Mouse (Mus musculus) lung, adult 18-20 months (tissue): ENCODE measurements around the gene Ccnl1.

Experiments used
- DNase-seq, 2 experiments: peaks; one replicate each; pipeline ENCODE4 v3.0.0; 2022; ENCODE audit warnings: mixed read lengths in 2 of 2

Gene Ccnl1

DNA sequence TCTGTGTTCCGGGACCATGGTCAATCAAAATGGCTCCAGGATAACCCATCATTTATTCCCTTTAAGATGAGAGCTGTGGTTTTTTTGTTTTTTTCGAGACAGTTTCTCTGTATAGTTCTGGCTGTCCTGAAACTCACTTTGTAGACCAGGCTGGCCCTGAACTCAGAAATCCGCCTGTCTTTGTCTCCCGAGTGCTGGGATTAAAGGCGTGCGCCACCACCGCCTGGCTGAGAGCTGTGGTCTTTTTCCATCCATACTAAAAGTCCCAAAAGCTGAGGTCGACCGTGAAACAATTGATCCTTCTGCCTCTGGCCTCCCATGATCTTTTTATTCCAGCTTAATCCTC, 764 bp upstream of the Ccnl1 start:
- DNase-seq, result peak in 1 of 2 experiments; percentile 14

DNA sequence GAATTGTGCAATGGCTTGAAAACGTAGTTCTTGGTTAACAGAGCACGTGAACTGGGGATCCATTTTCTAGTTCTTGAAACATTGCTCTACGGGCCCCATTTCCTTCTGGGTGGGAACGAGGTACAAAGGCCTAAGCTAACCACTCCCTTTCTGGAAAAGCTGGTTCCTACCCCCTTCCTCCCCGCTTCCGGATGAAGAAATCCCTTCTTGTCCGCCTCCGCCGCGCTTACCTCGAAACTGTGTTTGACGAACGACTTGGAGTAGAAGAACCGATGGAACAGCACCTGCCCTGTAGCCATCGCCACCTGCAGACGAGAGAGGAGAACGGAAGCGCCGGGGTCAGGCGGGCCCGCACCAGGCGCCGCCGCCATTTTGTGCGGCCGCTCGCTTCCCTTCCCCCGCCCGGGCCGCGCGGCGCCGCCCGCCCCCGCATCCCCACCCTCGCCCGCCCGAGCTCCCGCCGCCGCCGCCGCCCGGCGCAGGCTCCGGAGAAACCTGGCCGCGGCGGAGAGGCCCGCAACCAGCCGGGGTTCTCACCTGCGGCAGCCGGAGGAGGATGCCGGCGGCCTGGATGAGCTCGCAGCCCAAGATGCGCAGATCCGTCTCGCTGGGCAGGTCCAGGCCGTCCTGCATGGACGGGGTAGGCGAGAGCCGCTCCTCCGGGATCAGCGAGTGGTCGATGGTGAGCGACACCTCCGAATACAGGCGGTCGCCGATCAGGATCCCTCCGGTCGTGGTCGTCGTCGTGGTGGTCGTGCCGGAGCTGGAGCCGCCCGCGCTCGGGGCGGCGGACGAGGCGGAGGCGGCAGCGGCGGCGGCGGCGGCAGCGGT, 563 bp downstream of the Ccnl1 start:
- peak; percentile 74 to 79 for DNase-seq

DNA sequence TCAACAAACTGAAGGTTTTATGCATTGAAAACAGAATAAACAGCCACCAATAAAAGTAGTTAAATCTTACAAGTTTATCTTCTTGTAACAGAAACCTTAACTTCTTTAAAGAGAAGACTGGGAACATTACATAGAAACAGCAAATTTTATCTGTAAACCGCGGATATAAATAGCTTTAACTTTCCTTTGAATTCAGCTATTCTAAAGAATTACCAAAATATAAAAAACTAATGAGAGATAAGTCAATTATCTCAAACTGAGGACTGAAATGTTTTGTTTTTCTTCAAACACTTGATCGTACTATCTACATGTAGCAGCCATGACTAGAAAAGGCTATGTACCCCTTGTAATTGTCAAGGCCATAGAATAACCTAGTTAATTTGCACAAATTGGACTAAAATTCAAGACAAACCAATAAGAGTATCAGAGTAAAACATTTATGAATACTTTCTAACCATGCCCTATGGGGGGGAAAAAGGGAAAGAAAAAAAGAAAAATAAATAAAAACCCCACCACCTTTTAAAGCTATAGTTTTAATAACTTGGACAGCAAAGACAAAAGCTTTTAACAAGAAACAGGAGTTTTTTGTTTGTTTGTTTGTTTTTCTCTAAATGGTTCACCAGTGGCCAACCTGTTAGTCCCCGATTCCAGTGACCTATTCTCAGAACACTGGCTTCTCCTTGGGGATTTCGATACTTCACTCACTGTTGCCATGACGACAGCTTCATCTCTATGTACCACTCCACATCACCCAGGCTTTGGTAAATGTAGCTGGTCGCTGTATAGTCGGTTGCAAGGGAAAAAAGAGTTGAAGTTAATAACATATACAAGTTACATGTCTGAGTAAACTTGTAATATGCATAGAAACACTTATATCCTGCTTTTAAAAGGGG, 3.3 kb downstream of the Ccnl1 start:
- no peak for DNase-seq

DNA sequence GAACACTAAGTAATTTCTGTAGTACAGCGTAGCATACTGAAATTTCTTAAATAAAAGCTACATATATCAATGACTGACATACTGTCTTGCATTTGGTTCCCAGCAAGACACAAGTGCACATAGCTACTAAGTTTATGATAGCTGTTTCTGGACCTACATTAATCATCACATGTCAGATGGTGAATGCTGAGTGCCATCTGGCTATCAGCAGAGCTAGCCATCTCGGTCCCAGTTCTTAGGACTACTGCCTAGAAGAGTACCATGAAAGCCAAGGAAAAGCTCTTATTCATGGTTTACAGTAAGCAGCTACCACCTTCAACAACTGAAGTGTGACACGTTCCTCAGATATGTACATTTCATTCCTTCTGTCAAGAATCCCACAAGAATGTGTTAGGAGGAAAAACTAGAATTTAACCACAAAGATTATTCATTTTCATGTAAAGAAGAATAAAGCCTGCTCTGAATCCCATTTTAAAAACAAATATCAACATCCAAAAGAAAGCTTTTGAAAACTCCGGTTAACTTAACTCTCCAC, 7.2 kb downstream of the Ccnl1 start:
- DNase-seq, result no peak

DNA sequence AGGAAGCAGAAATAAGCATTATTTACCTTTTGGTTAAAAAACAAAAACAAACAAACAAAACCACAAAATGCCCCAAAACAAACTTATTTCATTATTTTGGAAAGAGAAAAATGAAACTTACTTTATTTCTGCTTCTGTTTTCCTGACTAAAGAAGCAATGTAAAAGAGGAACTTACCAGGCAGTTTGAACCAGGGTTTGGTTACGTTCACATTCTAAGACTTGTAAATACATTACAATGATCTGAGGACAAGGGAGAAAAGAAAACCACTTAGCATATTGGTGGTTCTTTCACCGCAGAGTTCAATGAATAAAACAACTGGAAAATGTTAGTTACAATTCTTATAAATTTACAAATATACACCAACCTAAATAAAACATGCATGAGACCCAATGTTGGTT, 7.7 kb downstream of the Ccnl1 start:
- no peak for DNase-seq

DNA sequence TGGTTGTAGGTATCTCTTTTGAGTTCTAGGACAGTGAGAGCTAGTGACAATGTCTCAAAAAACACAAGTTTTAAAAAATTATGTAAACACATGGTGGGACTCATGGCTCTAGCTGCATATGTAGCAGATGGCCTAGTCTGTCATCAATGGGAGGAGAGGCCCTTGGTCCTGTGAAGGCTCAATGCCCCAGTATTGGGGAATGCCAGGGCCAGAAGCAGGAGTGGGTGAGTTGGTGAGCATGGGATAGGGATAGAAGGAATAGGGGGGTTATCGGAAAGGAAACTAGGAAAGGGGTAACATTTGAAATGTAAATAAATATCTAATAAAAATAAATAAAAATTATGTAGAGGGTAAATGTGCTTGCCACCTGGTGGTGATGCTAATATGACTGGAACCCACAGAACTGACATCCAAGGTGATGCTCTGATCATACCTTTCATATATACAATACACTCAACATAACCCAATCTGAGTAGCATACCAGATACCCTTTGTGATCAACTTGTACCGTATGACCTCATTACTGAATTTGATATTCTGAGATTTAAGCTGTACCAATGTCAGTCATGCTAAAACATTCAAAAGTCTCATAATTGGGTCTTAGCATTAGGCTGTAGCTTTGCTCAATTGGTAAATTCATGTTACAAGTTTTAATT, 12.6 kb downstream of the Ccnl1 start:
- DNase-seq, result no peak

DNA sequence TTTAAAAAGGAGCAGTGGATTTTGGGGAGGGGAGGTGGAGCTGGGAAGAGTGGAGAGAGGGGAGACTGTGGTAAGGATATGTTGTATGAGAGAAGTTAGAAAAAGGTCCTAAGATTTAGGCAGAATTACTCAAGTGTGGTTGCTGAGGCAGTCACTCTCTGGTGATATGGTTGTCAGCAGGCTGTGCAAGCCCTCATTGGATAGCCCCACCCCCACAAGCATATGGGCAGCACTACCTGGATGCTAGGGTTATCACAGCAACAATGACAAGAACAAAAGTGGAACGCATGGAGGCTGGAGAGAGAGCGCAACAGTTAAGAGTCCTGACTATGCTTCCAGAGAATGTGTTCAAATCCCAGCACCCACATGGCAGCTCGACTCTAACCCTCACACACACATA, 13.3 kb downstream of the Ccnl1 start:
- DNase-seq, result no peak

DNA sequence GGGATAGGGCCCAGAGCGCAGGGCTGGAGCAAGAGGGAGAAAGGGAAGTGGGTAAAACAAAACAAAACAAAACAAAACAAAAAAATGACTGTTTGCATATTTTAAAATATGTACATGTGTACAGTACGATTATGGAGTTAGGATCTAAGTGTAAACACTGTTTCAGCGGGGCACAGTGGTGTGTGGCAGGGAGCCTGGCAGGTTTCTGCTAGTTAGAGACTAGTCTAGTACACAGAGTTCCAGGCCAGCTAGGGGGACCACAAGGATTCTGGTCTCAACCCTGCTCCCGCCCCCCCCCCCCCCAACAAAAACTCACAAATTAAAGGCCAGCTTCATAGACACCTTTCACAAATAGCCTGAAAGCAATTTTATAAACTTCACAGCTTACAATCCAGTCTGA, 14.6 kb downstream of the Ccnl1 start:
- DNase-seq, result no peak

DNA sequence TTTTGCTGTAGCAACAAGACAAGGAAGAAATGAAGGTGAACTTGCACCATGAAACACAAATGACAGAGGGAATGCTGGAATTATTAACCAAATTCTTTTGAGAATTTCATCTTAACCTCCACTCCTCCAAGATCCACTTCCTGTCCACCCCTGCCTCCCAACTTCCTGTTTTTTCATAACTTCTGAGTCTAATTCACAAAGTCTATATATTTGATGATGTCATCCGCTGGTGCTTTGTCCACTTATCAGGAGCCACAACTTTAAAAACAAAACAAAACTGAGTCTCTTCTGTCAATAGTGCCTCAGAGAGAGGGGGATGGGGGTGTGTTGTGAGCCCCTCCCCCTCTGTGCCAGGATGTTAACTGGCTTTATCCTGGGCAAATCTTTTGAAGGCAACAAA, 17.0 kb downstream of the Ccnl1 start:
- no peak for DNase-seq

DNA sequence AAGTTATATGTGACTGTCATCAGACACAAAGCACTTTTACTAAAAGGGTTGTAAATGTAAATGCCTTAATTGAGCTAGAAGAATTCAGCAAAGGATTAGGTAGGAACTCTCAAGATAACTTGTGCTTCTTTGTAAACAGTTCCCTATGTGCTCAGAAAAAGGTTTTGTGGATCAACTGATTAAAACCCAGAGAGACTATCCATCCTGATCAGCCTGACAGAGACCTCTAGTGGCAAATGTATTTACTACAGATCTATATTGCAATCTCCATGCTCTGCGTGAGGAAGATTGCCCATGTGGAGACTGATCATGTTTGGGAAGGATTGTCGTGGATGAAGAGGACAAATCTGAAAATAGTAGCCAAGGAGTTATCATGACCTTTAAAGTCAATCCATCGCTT, 19.8 kb downstream of the Ccnl1 start:
- no peak for DNase-seq

DNA sequence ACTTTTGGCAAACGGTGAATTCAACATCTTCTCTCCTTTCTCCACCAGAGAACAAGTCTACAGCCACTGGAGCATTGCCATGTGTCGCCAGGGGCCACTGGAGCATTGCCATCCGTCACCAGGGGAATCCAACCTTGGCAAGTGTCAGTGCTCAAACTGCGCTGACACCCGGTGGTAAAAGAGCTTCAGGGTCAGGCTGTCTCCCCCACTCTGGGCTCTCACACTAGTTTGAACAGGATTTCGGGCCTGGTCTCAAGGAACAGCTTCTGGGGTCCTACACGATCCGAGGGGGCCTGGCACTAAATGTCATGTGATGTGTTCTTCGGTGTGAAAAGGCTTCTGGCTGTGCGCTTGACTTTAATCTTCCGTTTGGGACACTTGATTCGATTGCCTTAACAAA, 21.7 kb downstream of the Ccnl1 start:
- no peak for DNase-seq

DNA sequence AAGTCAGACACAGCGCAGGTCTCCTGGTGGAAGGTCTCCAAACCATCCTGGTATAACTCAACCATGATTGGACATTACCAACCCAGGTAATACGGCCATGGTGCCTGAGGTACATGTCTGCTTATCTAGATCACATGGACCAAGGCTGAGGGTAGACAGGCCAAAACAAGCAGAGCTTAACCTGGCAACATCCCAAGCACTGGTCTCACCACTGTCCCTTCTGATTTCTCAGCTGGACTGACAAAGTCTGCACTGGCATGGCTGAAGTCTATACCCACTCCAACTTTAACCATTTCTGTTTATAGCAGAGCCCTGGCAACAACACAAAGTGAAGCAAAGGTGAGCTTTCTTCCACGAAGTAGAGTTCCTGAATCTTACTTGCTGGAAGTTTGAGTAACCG, 22.9 kb downstream of the Ccnl1 start:
- no peak for DNase-seq

DNA sequence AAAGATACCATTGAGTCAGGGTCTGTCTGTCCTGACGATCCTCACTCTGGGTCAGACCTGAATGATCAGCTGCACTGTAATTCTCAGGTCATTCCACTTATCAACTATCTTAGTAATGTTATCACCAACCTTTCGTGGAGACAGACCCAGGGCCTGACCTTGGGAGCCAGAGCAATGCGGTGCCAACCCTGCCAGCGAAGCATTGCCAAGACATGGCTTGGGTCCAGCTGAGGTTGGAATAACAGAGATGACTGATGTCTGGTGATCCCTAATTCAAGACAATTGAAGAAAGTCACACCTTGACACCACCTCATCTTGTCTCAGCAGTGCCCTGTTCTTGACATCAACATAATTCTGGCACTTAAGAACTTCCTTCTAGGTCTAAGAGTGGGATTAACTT, 24.3 kb downstream of the Ccnl1 start:
- no peak for DNase-seq

DNA sequence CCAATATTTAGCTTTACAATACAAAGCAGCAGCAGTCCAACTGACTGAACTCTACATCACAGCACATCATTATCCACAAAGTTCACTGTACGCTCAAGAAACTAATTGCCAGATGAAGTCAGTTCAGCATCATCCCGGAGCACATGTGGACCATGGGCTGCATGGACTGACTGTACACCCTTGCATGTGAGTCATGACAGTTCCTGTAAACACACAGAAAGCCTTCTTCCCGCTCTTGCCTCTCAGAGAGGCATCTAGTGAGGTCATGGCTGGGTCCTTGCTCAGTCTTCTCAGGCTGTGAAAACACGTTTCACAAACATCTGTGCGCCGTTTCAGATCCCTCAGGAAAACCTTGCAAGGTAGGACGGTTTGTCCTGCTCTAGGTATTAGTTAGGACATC, 26.5 kb downstream of the Ccnl1 start:
- no peak for DNase-seq

DNA sequence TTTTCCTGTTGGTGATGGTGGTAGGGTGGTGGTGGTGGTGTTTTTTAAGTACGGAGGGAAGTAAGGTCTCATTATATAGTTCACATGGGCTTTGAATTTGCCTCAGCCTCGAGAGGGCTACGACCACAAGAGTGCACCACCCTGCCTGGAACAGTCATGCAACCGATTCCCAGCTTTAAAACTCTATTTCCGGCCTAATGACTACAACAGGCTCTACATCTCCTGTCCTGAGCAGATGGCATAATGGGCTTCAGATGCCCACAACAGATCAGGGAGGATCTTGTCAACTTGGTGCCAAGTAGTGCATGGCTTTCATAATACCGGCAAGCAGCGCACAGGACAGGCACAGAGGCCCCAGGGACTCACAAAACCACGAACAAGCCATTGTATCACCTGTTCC, 27.4 kb downstream of the Ccnl1 start:
- DNase-seq, result no peak

DNA sequence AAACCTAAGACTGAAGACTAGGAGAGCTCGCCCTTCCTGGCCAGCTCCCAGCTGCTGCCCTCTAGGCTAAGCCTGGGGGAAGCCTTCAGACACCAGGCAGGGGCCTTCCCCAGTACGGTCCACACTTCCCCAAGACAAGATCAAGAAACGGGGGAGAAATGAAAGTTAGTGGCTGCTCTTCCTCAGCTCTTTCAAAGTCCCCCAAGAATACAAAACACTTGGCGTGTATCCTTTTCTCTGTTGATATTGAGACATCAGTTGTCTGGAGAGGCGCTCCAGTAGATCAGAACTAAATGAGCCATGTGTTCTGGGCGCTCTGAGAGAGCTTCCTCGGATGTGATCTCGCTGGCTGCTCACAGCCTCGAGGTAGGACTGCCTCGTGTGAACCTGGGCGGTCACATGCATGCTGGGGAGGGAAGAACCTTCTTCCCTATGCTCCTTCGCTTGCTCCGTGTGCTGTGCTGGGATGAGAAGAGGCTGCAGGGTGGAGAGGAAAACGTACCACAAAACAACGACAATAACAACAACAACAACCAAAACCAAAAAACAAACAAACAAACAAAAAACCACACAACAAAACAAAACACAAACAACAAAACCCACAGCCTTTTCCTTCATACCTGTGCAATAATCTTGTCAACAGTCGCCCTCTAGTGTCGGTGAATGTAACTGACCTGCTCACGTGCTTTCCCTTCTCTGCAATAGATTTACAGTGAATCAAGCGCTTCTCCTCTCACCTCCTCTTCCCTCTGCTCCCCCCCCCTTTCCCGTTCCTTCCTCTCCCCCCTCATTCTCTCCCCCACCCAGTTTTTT, 28.0 kb downstream of the Ccnl1 start:
- DNase-seq, result peak; percentile 62 to 78

DNA sequence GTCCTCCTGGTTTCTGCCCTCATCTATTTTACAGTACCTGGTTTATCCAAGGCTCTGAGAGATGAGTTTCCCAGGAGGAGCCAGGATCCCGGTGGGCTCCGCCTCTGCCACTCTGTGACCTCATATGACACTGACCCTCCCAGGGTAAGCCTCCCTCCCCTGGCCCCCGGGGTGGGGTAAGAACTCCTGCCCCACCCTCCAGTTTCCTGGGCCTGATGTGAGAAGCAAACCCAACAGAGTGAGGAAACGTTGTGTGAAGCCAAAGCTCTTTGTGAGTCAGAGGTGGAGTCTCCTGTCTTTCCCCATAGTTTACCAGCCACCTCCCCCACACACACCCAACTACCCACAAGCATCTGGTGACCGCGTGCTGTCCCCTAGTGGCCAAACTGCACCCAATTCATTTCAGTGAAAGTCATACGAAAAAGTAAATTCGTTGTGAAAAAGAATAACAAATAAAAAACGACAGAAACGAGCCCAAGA, 28.7 kb downstream of the Ccnl1 start:
- DNase-seq, result peak; percentile 84 to 92

DNA sequence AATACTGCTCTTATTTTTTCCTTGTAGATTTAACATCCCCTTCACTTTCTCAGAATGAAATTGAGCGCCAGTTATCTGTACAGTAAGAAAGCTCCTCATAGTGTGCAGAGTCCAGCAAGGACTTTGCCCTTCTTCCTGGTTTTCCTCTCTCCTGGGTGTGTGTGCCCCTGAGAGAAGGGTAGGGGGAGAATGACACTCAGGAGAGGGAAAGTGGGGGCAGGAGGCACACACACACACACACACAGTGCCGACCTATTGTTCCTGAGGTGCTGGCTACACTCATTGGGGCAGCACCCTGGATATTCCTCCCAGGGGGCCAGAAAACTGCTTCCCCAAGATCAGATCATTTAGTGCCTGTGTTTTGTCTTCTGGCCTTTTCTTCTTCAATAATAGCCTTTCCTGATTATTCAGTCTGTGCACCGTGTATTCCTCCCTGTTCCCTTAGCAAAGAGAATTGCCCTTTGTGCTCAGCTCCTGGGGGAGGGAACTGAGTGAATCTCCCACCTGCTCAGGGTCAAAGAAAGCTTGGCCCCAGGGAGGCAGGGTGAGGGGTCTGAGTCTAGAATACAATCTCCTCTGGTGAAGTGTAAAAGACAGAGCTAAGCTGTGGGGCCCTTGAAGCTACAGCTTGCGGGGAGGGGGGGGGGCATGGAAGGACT, 29.3 kb downstream of the Ccnl1 start:
- DNase-seq, result no peak

DNA sequence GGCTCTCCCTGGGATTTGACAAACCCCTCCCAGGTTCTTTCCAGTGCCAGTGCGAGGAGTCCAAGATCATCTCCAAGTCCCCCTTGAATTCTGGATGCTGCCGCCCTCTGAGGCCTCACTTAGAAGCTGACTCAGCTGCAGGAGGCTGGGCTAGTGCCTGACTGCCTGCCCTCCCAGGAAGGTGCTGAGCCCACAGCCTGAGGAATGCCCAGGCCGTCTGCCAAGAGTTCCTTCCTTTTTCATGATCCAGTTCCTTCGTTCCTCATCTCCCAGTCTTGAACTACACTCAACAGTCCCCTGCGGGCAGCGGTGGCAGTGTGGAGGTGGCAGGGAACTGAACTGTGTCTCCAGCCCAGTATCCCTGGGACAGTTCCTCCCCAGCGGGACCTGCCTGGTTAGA, 30.4 kb downstream of the Ccnl1 start:
- DNase-seq, result peak; percentile 74 to 78

DNA sequence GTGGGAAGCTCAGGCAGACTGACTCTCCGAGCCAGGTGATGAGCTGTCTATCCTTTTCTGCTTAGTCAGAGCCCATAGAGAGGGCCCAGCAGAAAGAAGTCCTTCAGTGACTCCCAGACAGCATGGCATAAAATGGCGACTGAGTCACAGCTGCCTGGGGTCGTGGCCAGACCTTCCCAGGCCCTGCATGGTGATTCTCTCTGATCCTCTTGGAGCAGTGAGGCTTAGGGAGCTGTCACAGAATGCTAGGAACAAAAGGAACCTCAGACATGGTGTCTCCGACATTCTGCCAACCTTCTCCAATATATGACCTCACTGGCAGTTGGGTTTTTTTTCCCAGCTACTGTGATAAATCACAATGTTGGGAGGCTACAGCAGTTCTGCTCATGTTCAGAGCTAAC, 30.9 kb downstream of the Ccnl1 start:
- no peak for DNase-seq

DNA sequence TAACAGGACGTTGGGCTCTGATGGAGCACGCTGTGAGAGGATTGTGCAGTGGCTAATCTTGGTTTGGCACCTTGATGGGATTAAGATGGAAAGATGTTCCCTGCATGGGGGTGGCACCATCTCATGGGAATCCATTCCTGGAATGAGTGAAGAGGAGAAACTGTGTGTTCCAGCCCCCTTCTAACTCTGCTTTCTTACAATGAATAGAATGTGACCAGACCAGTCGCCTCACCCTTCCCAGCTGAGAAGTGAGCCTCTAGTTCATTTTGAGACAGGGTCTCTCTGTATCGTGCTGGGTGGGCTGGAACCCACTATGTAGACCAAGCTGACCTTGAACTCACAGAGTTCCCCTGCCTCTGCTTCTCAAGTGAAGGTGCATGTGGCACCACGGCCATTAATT, 31.6 kb downstream of the Ccnl1 start:
- no peak for DNase-seq
